Mouse (Mus musculus) brain, adult 10 weeks (tissue): Measurements from ENCODE around the gene Gm17018. TPM values are rescaled to one million over a fixed set of nuclear protein-coding genes. Genes with fewer than 3 reads are reported as not detected.

Source experiments
- polyA plus RNA-seq: library from polyadenylated mRNA; stranded (reverse); fragments of 350-450 nt; fragmentation: Illumina TruSeq; extraction: RNeasy Lipid Tissue Mini Kit (QIAGEN cat#74804); gene quantifications from one replicate; pipeline ENCODE4 v1.2.3, GENCODE M21; 2015; ENCODE audit warnings: low read depth, low replicate concordance

The Gm17018 gene
- polyA plus RNA-seq, result 75.0 TPM

DNA sequence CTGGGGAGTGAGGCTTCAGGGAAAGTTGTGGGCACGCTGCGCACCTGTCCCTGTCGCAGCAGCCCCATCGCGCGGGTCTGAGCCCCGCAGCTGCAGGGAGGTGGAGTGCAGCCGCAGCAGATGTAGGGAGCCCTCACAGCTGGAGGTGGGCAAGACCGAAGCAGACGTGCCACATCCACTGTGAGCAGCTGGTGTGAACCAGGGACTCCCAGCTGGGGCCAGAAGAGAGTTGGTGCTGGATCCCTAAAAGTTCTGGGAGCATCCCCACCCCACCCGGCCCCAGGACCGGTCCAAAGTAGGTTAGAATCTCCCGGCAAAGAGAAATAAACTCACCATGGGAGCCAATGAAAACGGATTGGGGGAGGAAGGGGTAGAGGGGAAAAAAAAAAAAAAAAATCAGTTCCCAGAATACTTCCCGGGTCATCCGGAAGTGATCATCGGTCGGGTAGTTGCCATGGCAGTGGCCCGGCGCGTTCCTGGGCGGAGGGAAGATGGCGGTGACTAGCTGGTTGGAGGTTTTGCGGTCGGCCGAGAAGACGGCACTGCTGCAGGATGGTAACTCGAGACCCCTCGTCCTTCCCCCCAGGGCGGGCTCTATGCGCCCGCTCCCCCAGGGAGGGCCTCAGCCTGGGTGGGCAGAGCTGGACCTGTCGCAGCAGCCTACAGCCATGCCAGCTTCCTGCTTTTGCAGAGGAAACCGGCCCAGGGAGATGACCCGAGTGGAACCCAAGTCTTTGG, at the start of gene Gm17018, which contains the start of gene Poll:
TSS of gene Gm17018 (plus strand) at position 463 of the 738 bp plus-strand sequence.
TSS of gene Poll (minus strand) at position 379 of the 738 bp plus-strand sequence.

Other genes starting within 250 kb of the Gm17018 start
- gene Btrc, start 196.9 kb upstream of the Gm17018 start, polyA plus RNA-seq, result 79.3 TPM
- gene Poll, start 84 bp upstream of the Gm17018 start, polyA plus RNA-seq, result 10.4 TPM
- 25.7 TPM for gene Fbxw4, start 99.7 kb downstream of the Gm17018 start, polyA plus RNA-seq
- not detected for gene Fgf8, start 182.3 kb downstream of the Gm17018 start, polyA plus RNA-seq
- 20.2 TPM for gene Npm3, start 189.0 kb downstream of the Gm17018 start, polyA plus RNA-seq
- gene Mgea5, start 223.2 kb downstream of the Gm17018 start, polyA plus RNA-seq, result 121 TPM